Mouse (Mus musculus): Measurements from ENCODE around the gene Lrrc15. TPM values are rescaled to one million over a fixed set of nuclear protein-coding genes. Genes with fewer than 3 reads are reported as not detected.

Gene Lrrc15
- polyA plus RNA-seq, 1 experiment, result 96.3 TPM

DNA sequence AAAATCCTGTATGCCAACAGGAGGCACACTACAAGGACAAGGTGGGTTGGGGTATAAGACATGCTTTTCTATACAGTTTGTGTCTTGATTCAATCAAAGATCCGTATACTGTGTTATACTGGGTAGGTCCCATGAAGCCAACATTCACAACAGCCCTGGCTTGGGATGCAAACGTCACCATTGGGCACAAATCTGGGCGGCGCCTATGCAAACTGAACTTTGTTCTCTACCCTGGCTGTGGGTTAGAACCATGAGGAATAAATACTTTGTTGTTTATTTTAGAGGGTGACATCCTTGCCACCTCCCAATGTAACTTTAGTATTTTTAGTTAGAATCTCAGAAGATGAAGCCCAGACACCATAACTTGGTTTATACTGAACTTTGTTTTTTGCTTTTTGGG lies 29.7 kb downstream of the Lrrc15 start:
- Histone ChIP-seq H3K4me1 (ENCODE audit: control insufficient read depth, insufficient read depth, low read length) (no peaks in the 10 kb centered on the region), H3K27ac (ENCODE audit: insufficient read depth, low read length) (no peak overlapping the region), H3K4me3 (ENCODE audit: insufficient read depth, low read length) (no peak overlapping the region)
- TF ChIP-seq CTCF (IDR thresholded peaks at IDR 0.05; ENCODE audit: borderline replicate concordance, insufficient read depth, low read length), result no peak
- TF ChIP-seq POLR2A (IDR thresholded peaks at IDR 0.05; ENCODE audit: low read depth, low read length), result no peak

DNA sequence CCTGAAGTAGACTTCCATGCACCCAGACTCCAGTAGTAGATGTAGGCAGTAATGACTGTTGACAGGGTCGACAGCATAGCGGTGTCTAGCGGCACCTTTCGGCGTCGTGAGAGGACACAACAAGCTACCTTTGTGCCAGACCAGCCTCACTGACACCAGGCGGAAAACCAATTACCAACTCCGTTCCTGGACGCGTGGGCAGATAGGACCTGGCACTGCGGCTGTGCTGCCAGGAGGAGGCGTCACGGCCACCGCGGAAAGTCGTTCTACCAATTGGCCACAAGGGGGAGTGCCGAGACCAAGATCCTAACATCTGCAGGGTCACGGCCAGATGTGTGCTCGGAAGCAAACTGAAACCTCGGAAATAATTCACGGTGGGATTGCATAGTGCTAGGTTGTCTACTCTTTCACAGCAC lies 31.0 kb downstream of the Lrrc15 start:
- H3K27ac ChIP-seq (ENCODE audit: insufficient read depth, low read length), result no peak overlapping the region
- no peak overlapping the region for H3K4me3 ChIP-seq (ENCODE audit: insufficient read depth, low read length)
- H3K4me1 ChIP-seq (ENCODE audit: control insufficient read depth, insufficient read depth, low read length), result no peaks in the 10 kb centered on the region
- peak; percentile 98 for TF ChIP-seq CTCF (IDR thresholded peaks at IDR 0.05; ENCODE audit: borderline replicate concordance, insufficient read depth, low read length)
- TF ChIP-seq POLR2A (IDR thresholded peaks at IDR 0.05; ENCODE audit: low read depth, low read length), result no peak

DNA sequence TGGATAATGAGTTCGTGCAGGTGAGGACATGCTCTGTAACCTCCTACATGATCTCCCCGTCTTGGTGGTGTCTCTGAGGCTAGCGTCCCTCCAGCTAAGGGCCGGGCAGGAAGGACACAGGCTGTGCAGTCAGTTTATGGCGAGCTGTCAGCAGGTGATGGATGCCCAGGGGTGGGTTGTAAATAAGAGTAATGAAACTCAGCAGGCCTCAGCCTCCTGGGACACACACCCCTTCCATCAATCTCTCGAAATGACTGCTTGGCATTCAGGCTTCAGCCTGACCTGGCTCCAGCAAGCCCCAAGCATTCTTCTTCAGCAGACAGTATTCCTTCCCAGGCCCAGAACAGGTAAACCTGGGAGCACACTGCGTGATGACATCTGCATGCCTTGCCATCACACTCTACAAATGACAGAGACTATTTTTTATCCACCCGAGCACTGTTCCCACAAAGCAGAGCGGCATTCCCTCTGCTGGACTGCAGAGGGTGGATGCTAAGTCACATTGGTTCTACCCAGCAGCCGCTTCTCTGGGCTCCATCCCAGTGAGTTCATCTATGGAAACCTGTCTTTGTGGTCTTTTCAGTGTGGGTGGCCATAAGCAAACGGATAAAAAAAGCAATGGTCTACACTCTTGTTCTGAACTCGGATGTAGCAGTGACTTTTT lies 38.9 kb downstream of the Lrrc15 start:
- Histone ChIP-seq H3K27ac (ENCODE audit: insufficient read depth, low read length) (no peak overlapping the region), H3K4me1 (ENCODE audit: control insufficient read depth, insufficient read depth, low read length) (0 out of 2 replicates have a peak, but pooled peaks cover 6% of the 10 kb centered on the region), H3K4me3 (ENCODE audit: insufficient read depth, low read length) (no peak overlapping the region)
- TF ChIP-seq POLR2A (IDR thresholded peaks at IDR 0.05; ENCODE audit: low read depth, low read length) (no peak), CTCF (IDR thresholded peaks at IDR 0.05; ENCODE audit: borderline replicate concordance, insufficient read depth, low read length) (no peak)

DNA sequence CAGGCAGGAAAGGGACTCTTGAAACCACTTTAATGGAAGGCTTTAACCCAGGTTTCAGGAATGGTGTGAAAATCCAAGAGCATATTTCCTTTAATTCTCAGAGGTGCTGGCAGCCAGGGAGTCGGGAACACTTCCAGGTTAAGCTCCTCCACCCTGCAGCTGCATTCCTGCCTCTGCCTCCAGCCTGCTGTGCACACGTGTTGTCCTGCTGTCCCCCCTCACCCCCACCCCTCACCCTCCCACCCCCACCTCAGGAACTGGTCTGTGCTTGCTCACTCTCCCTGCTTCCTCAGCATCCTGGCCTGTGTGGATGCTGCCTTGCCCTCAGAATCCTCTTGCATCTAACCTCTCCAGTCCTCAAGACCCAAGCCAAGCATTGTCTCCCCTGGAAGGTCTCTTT lies 41.4 kb downstream of the Lrrc15 start:
- TF ChIP-seq POLR2A (IDR thresholded peaks at IDR 0.05; ENCODE audit: low read depth, low read length) (no peak), CTCF (IDR thresholded peaks at IDR 0.05; ENCODE audit: borderline replicate concordance, insufficient read depth, low read length) (no peak)
- H3K4me1 ChIP-seq (ENCODE audit: control insufficient read depth, insufficient read depth, low read length), result 0 out of 2 replicates have a peak, but pooled peaks cover 10% of the 10 kb centered on the region
- H3K4me3 ChIP-seq (ENCODE audit: insufficient read depth, low read length), result no peak overlapping the region
- H3K27ac ChIP-seq (ENCODE audit: insufficient read depth, low read length), result peak overlapping the region; percentile 43

DNA sequence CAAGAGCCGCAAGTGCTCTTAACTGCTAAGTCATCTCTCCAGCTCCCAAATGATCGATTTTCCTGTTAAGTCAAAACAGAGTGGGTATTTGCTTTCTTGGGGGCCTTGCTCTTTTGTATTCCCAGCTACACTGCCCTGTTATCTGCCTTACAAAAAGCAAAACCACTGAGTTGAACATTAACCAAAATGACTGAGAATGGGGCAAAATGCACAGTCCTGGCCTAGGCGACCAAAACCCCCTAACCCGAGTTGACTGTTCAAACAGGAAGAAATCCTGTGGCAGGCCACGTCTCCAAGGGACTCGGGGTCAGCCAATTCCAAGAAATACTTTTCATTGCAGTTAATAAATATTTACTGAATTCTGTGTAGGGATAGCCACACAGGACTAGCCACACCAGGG lies 44.3 kb downstream of the Lrrc15 start:
- Histone ChIP-seq H3K4me3 (ENCODE audit: insufficient read depth, low read length) (no peak overlapping the region), H3K4me1 (ENCODE audit: control insufficient read depth, insufficient read depth, low read length) (peaks cover 15% of the 10 kb centered on the region), H3K27ac (ENCODE audit: insufficient read depth, low read length) (no peak overlapping the region)
- TF ChIP-seq POLR2A (IDR thresholded peaks at IDR 0.05; ENCODE audit: low read depth, low read length) (no peak), CTCF (IDR thresholded peaks at IDR 0.05; ENCODE audit: borderline replicate concordance, insufficient read depth, low read length) (no peak)

DNA sequence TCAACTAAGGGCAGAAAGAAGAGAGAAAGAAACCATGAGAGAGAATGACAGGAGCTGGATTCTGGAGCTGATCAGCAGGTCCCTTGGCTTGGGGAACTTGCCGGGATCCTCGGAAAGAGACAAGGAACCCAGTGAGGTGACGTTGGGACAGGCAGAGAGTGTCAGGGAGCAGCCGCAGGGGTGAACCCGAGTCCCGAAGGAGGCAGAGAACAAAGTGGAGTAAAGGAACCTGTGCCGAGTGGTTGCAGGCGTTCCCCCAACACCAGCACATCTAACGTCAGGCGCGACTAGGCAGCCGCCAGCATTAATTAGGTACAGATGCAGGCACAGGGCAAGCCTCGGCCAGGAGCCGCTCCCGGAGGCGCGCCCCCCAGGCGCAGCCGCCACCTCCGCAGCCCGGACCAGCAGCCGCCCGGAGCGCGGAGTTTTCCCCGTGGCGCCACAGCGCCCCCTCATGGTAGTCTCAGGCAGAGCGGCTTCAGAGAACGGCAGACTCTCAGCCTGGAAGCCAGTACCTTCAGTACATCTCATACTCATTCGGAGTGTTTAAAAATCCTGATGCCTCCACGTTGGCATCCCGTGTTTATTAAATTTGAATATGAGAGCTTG lies 46.9 kb downstream of the Lrrc15 start:
- TF ChIP-seq CTCF (IDR thresholded peaks at IDR 0.05; ENCODE audit: borderline replicate concordance, insufficient read depth, low read length) (peak; percentile 78), POLR2A (IDR thresholded peaks at IDR 0.05; ENCODE audit: low read depth, low read length) (no peak)
- Histone ChIP-seq H3K27ac (ENCODE audit: insufficient read depth, low read length) (peak overlapping the region; percentile 58), H3K4me3 (ENCODE audit: insufficient read depth, low read length) (no peak overlapping the region), H3K4me1 (ENCODE audit: control insufficient read depth, insufficient read depth, low read length) (peaks cover 9% of the 10 kb centered on the region)

DNA sequence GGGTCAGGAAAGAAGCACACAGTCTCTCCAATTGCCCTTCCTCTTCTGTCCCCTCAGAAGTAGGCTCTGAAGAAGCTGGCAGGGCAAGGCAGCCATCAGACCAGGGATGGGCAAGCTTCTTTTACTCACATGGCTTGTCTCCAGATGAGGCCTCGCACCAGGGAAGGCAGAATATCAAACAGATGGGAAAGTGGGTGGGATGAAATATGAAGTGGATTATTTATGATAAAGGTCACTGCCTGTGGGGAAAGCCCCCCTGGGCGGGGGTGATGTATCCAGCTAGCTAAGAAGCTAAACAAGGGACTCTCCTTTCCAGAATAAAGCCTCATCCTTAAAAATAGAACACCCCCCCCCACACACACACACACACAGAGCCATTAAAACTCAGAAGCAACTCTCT lies 47.5 kb downstream of the Lrrc15 start:
- H3K4me1 ChIP-seq (ENCODE audit: control insufficient read depth, insufficient read depth, low read length), result peaks cover 8% of the 10 kb centered on the region
- peak overlapping the region; percentile 58 for H3K27ac ChIP-seq (ENCODE audit: insufficient read depth, low read length)
- H3K4me3 ChIP-seq (ENCODE audit: insufficient read depth, low read length), result no peak overlapping the region
- TF ChIP-seq POLR2A (IDR thresholded peaks at IDR 0.05; ENCODE audit: low read depth, low read length) (no peak), CTCF (IDR thresholded peaks at IDR 0.05; ENCODE audit: borderline replicate concordance, insufficient read depth, low read length) (no peak)

DNA sequence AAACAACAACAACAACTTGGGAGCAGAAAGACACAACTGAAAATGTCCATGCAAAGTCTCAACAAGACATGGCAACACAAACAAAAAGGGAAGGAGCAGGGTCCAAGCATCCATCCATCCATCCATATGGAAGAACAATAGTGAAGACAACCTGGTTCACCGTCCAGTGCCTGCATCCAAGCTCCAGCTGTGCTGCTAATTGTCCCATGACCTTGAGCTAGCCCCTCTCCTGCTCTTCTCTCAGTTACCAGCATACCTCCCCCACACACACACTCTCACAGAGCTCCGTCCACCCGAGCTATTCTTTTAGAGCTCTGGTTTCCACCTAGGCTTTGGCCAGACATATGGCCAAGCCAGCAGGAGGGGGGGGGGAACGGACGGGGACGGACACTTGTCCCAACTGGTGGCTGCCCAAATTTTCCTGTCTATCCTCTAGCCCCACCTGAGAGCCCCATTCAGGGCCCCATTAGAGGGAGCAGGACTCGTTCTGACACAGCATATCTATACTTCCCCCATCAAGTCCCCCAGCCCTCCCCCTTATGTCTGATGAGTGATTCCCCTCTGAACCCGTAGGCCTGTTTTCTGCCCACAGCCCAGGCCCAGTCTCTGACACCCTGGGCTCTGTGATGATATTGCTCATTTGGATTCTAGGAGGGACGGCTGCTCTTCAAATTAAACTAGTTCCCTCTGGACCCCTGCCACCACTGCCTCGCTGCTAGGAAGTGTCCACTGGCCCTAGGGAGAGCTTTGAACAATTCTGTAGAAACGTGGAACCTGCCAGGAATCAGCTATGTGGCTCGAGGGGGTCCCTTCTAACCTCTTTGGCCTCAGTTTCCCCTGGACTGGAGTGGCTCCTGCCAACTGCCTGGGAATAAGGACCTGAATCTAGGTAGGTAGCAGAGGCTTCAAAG lies 48.2 kb downstream of the Lrrc15 start:
- no peak overlapping the region for H3K4me3 ChIP-seq (ENCODE audit: insufficient read depth, low read length)
- H3K4me1 ChIP-seq (ENCODE audit: control insufficient read depth, insufficient read depth, low read length), result peaks cover 8% of the 10 kb centered on the region
- no peak for TF ChIP-seq POLR2A (IDR thresholded peaks at IDR 0.05; ENCODE audit: low read depth, low read length)
- no peak for TF ChIP-seq CTCF (IDR thresholded peaks at IDR 0.05; ENCODE audit: borderline replicate concordance, insufficient read depth, low read length)
- 0 out of 2 replicates have a peak overlapping the region, but pooled peaks have one; percentile 17 for H3K27ac ChIP-seq (ENCODE audit: insufficient read depth, low read length)

DNA sequence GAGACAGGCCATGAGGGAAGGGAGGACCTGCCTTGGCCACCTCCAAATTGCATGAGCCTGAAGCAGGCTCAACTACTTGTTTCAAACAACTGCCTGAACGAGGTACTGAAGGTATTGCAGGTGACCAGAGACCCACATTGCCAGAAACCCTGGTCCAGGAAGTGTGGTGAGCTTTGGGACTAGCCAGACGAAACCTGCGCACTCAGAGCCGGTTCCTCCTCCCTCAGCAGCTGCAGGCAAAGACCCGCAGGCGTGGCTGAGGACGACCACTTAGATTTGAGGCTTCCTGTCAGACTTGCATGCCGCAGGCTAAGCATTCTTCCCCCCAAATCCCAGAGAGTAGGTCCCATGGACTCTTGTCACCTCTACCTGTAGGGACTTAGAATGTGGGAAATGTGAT lies 49.0 kb downstream of the Lrrc15 start:
- Histone ChIP-seq H3K27ac (ENCODE audit: insufficient read depth, low read length) (no peak overlapping the region), H3K4me1 (ENCODE audit: control insufficient read depth, insufficient read depth, low read length) (peaks cover 8% of the 10 kb centered on the region), H3K4me3 (ENCODE audit: insufficient read depth, low read length) (no peak overlapping the region)
- TF ChIP-seq CTCF (IDR thresholded peaks at IDR 0.05; ENCODE audit: borderline replicate concordance, insufficient read depth, low read length), result no peak
- no peak for TF ChIP-seq POLR2A (IDR thresholded peaks at IDR 0.05; ENCODE audit: low read depth, low read length)
